Mouse (Mus musculus) MEL (cell line): ENCODE data around the gene Sycp2. TPM values are rescaled to one million over a fixed set of nuclear protein-coding genes. Genes with fewer than 3 reads are reported as not detected.

Experiments used
- DNase-seq: peaks from one replicate; pipeline ENCODE4 v3.0.0; 2011; ENCODE audit warnings: low read depth, low spot score
- H3K27ac ChIP-seq: 2 replicates; pipeline ENCODE4 v1.5.1; 2012; ENCODE audit warnings: low read depth, mild to moderate bottlenecking, control low read depth, low read length, moderate library complexity; ENCODE audit not compliant: control insufficient read depth
- H3K27me3 ChIP-seq, 2 experiments: fragments of 150-350 bp in 1 of 2; sonication (generic) in 1 of 2; 2 replicates each; pipeline ENCODE4 v1.6.1; 2012; ENCODE audit warnings: low read length in 2 of 2, mild to moderate bottlenecking in 2 of 2, improper control_type of control experiment in 1 of 2, moderate library complexity in 1 of 2; ENCODE audit not compliant: insufficient read depth in 2 of 2, control insufficient read depth in 1 of 2
- H3K36me3 ChIP-seq, 2 experiments: 2 replicates each; pipeline ENCODE4 v1.6.1; 2012 to 2014; ENCODE audit warnings: low read length in 2 of 2, improper control_type of control experiment in 1 of 2, inconsistent platforms in 1 of 2, mild to moderate bottlenecking in 1 of 2; ENCODE audit not compliant: insufficient read depth in 2 of 2, control insufficient read depth in 1 of 2
- H3K4me1 ChIP-seq, 2 experiments: fragments of 150-350 bp in 1 of 2; sonication (generic) in 1 of 2; 2 replicates each; pipeline ENCODE4 v1.6.1; 2012; ENCODE audit warnings: low read length in 2 of 2, improper control_type of control experiment in 1 of 2, mild to moderate bottlenecking in 1 of 2; ENCODE audit not compliant: insufficient read depth in 2 of 2, control insufficient read depth in 1 of 2
- H3K4me3 ChIP-seq, 2 experiments: fragments of 150-350 bp in 1 of 2; sonication (generic) in 1 of 2; 2 replicates each; pipeline ENCODE4 v1.5.1; 2012; ENCODE audit warnings: low read depth in 2 of 2, low read length in 2 of 2, mild to moderate bottlenecking in 2 of 2, moderate library complexity in 2 of 2, control low read depth in 1 of 2, improper control_type of control experiment in 1 of 2; ENCODE audit not compliant: control insufficient read depth in 1 of 2, insufficient read depth in 1 of 2
- H3K79me2 ChIP-seq: 2 replicates; pipeline ENCODE4 v1.6.1; 2012; ENCODE audit warnings: mild to moderate bottlenecking, low read length, moderate library complexity; ENCODE audit not compliant: control insufficient read depth, poor library complexity, insufficient read depth
- H3K9ac ChIP-seq: 2 replicates; pipeline ENCODE4 v1.6.1; 2012; ENCODE audit warnings: low read depth, mild to moderate bottlenecking, control low read depth, low read length, moderate library complexity; ENCODE audit not compliant: control insufficient read depth, poor library complexity, severe bottlenecking
- H3K9me3 ChIP-seq: fragments of 150-350 bp; sonication (generic); replicated peaks from 2 replicates; pipeline ENCODE4 v1.6.1; 2012; ENCODE audit warnings: mild to moderate bottlenecking, low read length, improper control_type of control experiment, moderate library complexity; ENCODE audit not compliant: insufficient read depth
- BHLHE40 ChIP-seq: IDR thresholded peaks from 2 replicates; pipeline ENCODE4 v1.6.1; 2012; ENCODE audit warnings: low read depth, mild to moderate bottlenecking, inconsistent platforms, low read length, improper control_type of control experiment, borderline replicate concordance
- CHD1 ChIP-seq: IDR thresholded peaks from 2 replicates; pipeline ENCODE4 v1.6.1; 2012; ENCODE audit warnings: low read depth, mild to moderate bottlenecking, inconsistent platforms, low read length, improper control_type of control experiment
- CTCF ChIP-seq, 3 experiments: IDR thresholded peaks in 2 of 3; conservative IDR thresholded peaks in 1 of 3; 2 replicates each; pipeline ENCODE4 v1.5.1; 2011 to 2012; ENCODE audit warnings: low read length in 3 of 3, low read depth in 2 of 3, mild to moderate bottlenecking in 2 of 3, improper control_type of control experiment in 1 of 3, inconsistent platforms in 1 of 3, mixed read lengths in 1 of 3, moderate library complexity in 1 of 3; ENCODE audit not compliant: control insufficient read depth in 1 of 3, insufficient read depth in 1 of 3, poor library complexity in 1 of 3, severe bottlenecking in 1 of 3
- HCFC1 ChIP-seq: IDR thresholded peaks from 2 replicates; pipeline ENCODE4 v1.6.1; 2012; ENCODE audit warnings: low read depth, mild to moderate bottlenecking, inconsistent platforms, low read length, improper control_type of control experiment, moderate library complexity
- MAFK ChIP-seq: IDR thresholded peaks from 2 replicates; pipeline ENCODE4 v1.6.1; 2011; ENCODE audit warnings: low read depth, mild to moderate bottlenecking, low read length, improper control_type of control experiment, borderline replicate concordance
- MAX ChIP-seq: IDR thresholded peaks from 2 replicates; pipeline ENCODE4 v1.6.1; 2011; ENCODE audit warnings: low read length, improper control_type of control experiment
- MAZ ChIP-seq: IDR thresholded peaks from 2 replicates; pipeline ENCODE4 v1.6.1; 2012; ENCODE audit warnings: low read depth, mild to moderate bottlenecking, inconsistent platforms, low read length, improper control_type of control experiment
- MXI1 ChIP-seq: IDR thresholded peaks from 2 replicates; pipeline ENCODE4 v1.6.1; 2011; ENCODE audit warnings: mild to moderate bottlenecking, low read depth, low read length, improper control_type of control experiment
- MYB ChIP-seq: IDR thresholded peaks from 2 replicates; pipeline ENCODE4 v1.6.1; 2011; ENCODE audit warnings: mild to moderate bottlenecking, low read depth, low read length, improper control_type of control experiment
- NELFE ChIP-seq: IDR thresholded peaks from 2 replicates; pipeline ENCODE4 v1.6.1; 2011; ENCODE audit warnings: low read depth, low read length, improper control_type of control experiment
- NRF1 ChIP-seq: IDR thresholded peaks from 2 replicates; pipeline ENCODE4 v1.6.1; 2014; ENCODE audit warnings: low read depth, mild to moderate bottlenecking, inconsistent platforms, low read length, improper control_type of control experiment, moderate library complexity; ENCODE audit not compliant: poor library complexity, insufficient read depth, severe bottlenecking
- POLR2A ChIP-seq, 2 experiments: IDR thresholded peaks; 2 replicates each; pipeline ENCODE4 v1.6.1; 2011 to 2012; ENCODE audit warnings: low read length in 2 of 2, mild to moderate bottlenecking in 2 of 2, control low read depth in 1 of 2, improper control_type of control experiment in 1 of 2, low read depth in 1 of 2, moderate library complexity in 1 of 2; ENCODE audit not compliant: control insufficient read depth in 1 of 2, insufficient read depth in 1 of 2, poor library complexity in 1 of 2
- POLR2AphosphoS2 ChIP-seq: IDR thresholded peaks from 2 replicates; pipeline ENCODE4 v1.6.1; 2011; ENCODE audit warnings: low read length, improper control_type of control experiment
- RAD21 ChIP-seq: IDR thresholded peaks from 2 replicates; pipeline ENCODE4 v1.6.1; 2011; ENCODE audit warnings: mild to moderate bottlenecking, low read depth, low read length, improper control_type of control experiment
- TAL1 ChIP-seq: IDR thresholded peaks from 2 replicates; pipeline ENCODE4 v1.6.1; 2012; ENCODE audit warnings: mild to moderate bottlenecking, inconsistent platforms, low read length, moderate library complexity, mixed read lengths
- TBP ChIP-seq: IDR thresholded peaks from 2 replicates; pipeline ENCODE4 v1.8.0; 2011; ENCODE audit warnings: low read depth, low read length, improper control_type of control experiment
- TCF12 ChIP-seq: IDR thresholded peaks from 2 replicates; pipeline ENCODE4 v1.6.1; 2014; ENCODE audit warnings: low read depth, mild to moderate bottlenecking, inconsistent platforms, low read length, improper control_type of control experiment, moderate library complexity
- ZC3H11A ChIP-seq: IDR thresholded peaks from 2 replicates; pipeline ENCODE4 v1.6.1; 2012; ENCODE audit warnings: low read depth, mild to moderate bottlenecking, inconsistent platforms, low read length, improper control_type of control experiment
- ZKSCAN1 ChIP-seq: IDR thresholded peaks from 2 replicates; pipeline ENCODE4 v1.6.1; 2012; ENCODE audit warnings: low read depth, mild to moderate bottlenecking, inconsistent platforms, low read length, improper control_type of control experiment, moderate library complexity
- ZMIZ1 ChIP-seq: IDR thresholded peaks from 2 replicates; pipeline ENCODE4 v1.6.1; 2012; ENCODE audit warnings: low read depth, mild to moderate bottlenecking, inconsistent platforms, low read length, improper control_type of control experiment, moderate library complexity
- ZNF384 ChIP-seq: IDR thresholded peaks from 2 replicates; pipeline ENCODE4 v1.6.1; 2012; ENCODE audit warnings: low read depth, mild to moderate bottlenecking, inconsistent platforms, low read length, improper control_type of control experiment
- polyA plus RNA-seq, 2 experiments: library from polyadenylated mRNA; stranded (reverse) in 1 of 2; unstranded in 1 of 2; fragments of >175 nt in 1 of 2; fragments of >200 nt in 1 of 2; gene quantifications; 2 replicates each; pipeline versions ENCODE4 v1.2.1 to v1.2.4; 2012; ENCODE audit warnings: low replicate concordance in 2 of 2, low read depth in 1 of 2; ENCODE audit not compliant: insufficient read length in 2 of 2, insufficient read depth in 1 of 2, missing spikeins in 1 of 2
- total RNA-seq: library from RNA; depleted of rRNA; stranded (reverse); fragments of 300-350 nt; gene quantifications from 2 replicates; pipeline ENCODE4 v1.2.3, GENCODE M21; 2012

Sycp2 gene
- total and polyA plus RNA-seq, 3 experiments = not detected

- Histone ChIP-seq H3K27ac (no peak overlapping the region), H3K4me1 (no peaks in the 10 kb centered on the region), H3K4me3 (no peak overlapping the region), H3K79me2 (no peaks in the 10 kb centered on the region), H3K27me3 (no peaks in the 10 kb centered on the region), H3K9me3 (no peaks in the 10 kb centered on the region; the same call in 1 of the 2 replicates), H3K36me3 (no peaks in the 10 kb centered on the region), H3K9ac (no peak overlapping the region)
- TF ChIP-seq TCF12 (no peak), MAZ (no peak), MYB (no peak)
- no peak for DNase-seq
Measured at GRCm38 (mm10) chr2:178324410-178324809, 83.1 kb downstream of the Sycp2 start.

- no peak overlapping the region for H3K4me3 ChIP-seq
- no peaks in the 10 kb centered on the region for H3K36me3 ChIP-seq
- no peak overlapping the region for H3K9ac ChIP-seq
- H3K79me2 ChIP-seq = no peaks in the 10 kb centered on the region
- H3K27ac ChIP-seq = no peak overlapping the region
- no peak for DNase-seq
- TF ChIP-seq CTCF (IDR thresholded peaks at IDR 0.05 in 2 of 3, conservative IDR thresholded peaks at IDR 0.05 in 1 of 3; ENCODE audit: control insufficient read depth in 1 of 3, insufficient read depth in 1 of 3, low read depth in 2 of 3, low read length in 3 of 3, poor library complexity in 1 of 3, severe bottlenecking in 1 of 3) (no peak), ZC3H11A (no peak), ZMIZ1 (no peak), CHD1 (no peak), ZNF384 (no peak), NELFE (no peak), MXI1 (no peak)
- H3K27me3 ChIP-seq = no peaks in the 10 kb centered on the region
- no peaks in the 10 kb centered on the region; the same call in 1 of the 2 replicates for H3K9me3 ChIP-seq
- H3K4me1 ChIP-seq = no peaks in the 10 kb centered on the region
Measured at GRCm38 (mm10) chr2:178321271-178321670, 86.2 kb downstream of the Sycp2 start.

- Histone ChIP-seq H3K4me3 (no peak overlapping the region), H3K79me2 (no peaks in the 10 kb centered on the region), H3K27me3 (no peaks in the 10 kb centered on the region), H3K9ac (no peak overlapping the region), H3K36me3 (no peaks in the 10 kb centered on the region), H3K4me1 (no peaks in the 10 kb centered on the region), H3K9me3 (no peaks in the 10 kb centered on the region; the same call in 1 of the 2 replicates), H3K27ac (no peak overlapping the region)
- no peak for DNase-seq
- TF ChIP-seq HCFC1 (no peak), POLR2AphosphoS2 (no peak), TBP (no peak), MAX (no peak), TAL1 (no peak), MAFK (no peak), POLR2A (IDR thresholded peaks at IDR 0.05; ENCODE audit: control insufficient read depth in 1 of 2, insufficient read depth in 1 of 2, low read depth in 1 of 2, low read length in 2 of 2, poor library complexity in 1 of 2) (no peak), NRF1 (no peak), ZKSCAN1 (no peak), BHLHE40 (no peak), RAD21 (no peak)
Measured at GRCm38 (mm10) chr2:178319766-178320165, 87.7 kb downstream of the Sycp2 start.
